Mouse (Mus musculus): ENCODE measurements around the gene Gm49601.

Gene Gm49601

GRCm38 (mm10) chr16:18582426-18583148, 43.6 kb downstream of the Gm49601 start:
- DNase-seq (ENCODE audit: low read depth, low spot score) = no peak

GRCm38 (mm10) chr16:18581623-18582205, 44.5 kb downstream of the Gm49601 start:
- no peak for DNase-seq (ENCODE audit: low read depth, low spot score)

GRCm38 (mm10) chr16:18581050-18581622, 45.1 kb downstream of the Gm49601 start:
- DNase-seq (ENCODE audit: low read depth, low spot score) = no peak

GRCm38 (mm10) chr16:18580389-18580788, 45.8 kb downstream of the Gm49601 start:
- no peak for DNase-seq (ENCODE audit: low read depth, low spot score)

- DNase-seq (ENCODE audit: low read depth, low spot score) = no peak
Observed at GRCm38 (mm10) chr16:18577599-18578160, 48.5 kb downstream of the Gm49601 start.

- DNase-seq (ENCODE audit: low read depth, low spot score) = no peak
Observed at GRCm38 (mm10) chr16:18577071-18577470, 49.2 kb downstream of the Gm49601 start.

- DNase-seq (ENCODE audit: low read depth, low spot score) = no peak
Observed at GRCm38 (mm10) chr16:18574196-18574595, 52.0 kb downstream of the Gm49601 start.

Data from forelimb bud, embryonic 11.5 days (tissue).